8 mouse cellular contexts compared by ENCODE assay signal in genomic region chr14:120289065-120289464, GRCm38 (mm10). TPM values are rescaled to one million over a fixed set of nuclear protein-coding genes. Genes with fewer than 3 reads are reported as not detected.
DNase-seq lines count a peak whose midpoint lies in the region; ATAC-seq lines count a peak whose summit lies in the region.

No protein-coding gene starts in this region.

- H3K9ac ChIP-seq in intestine, embryonic 16.5 days (ENCODE audit: low read depth, low read length), result no peak overlapping the region
- H3K9ac ChIP-seq in intestine, embryonic 15.5 days, result no peak overlapping the region
- H3K9ac ChIP-seq in liver, embryonic 12.5 days, result no peak overlapping the region

- H3K4me2 ChIP-seq in intestine, embryonic 16.5 days (ENCODE audit: low read depth, low read length), result no peak overlapping the region
- no peak overlapping the region for H3K4me2 ChIP-seq in intestine, embryonic 15.5 days (replicated peaks)
- H3K4me2 ChIP-seq in liver, embryonic 12.5 days, result no peak overlapping the region

- H3K4me1 ChIP-seq in intestine, embryonic 16.5 days (ENCODE audit: control insufficient read depth, insufficient read depth, low read length), result peaks cover 61% of the 10 kb centered on the region
- H3K4me1 ChIP-seq in intestine, embryonic 15.5 days (replicated peaks), result peaks cover 65% of the 10 kb centered on the region
- H3K4me1 ChIP-seq in brown adipose tissue, adult 24 weeks (ENCODE audit: control insufficient read depth, insufficient read depth, insufficient read length, low read length), result peaks cover 68% of the 10 kb centered on the region
- H3K4me1 ChIP-seq in heart, embryonic 10.5 days, result peaks cover 87% of the 10 kb centered on the region
- H3K4me1 ChIP-seq in liver, embryonic 12.5 days, result peaks cover 56% of the 10 kb centered on the region

- no peaks in the 10 kb centered on the region for H3K27me3 ChIP-seq in intestine, embryonic 16.5 days (replicated peaks; ENCODE audit: control insufficient read depth, insufficient read depth, low read length)
- H3K27me3 ChIP-seq in intestine, embryonic 15.5 days (replicated peaks), result no peaks in the 10 kb centered on the region
- H3K27me3 ChIP-seq in heart, embryonic 10.5 days (ENCODE audit: insufficient read depth, poor library complexity, severe bottlenecking), result no peaks in the 10 kb centered on the region
- H3K27me3 ChIP-seq in liver, embryonic 12.5 days (replicated peaks), result no peaks in the 10 kb centered on the region

- H3K36me3 ChIP-seq in intestine, embryonic 16.5 days (ENCODE audit: control insufficient read depth, insufficient read depth, low read length), result peaks cover 3% of the 10 kb centered on the region
- H3K36me3 ChIP-seq in intestine, embryonic 15.5 days, result no peaks in the 10 kb centered on the region
- H3K36me3 ChIP-seq in heart, embryonic 10.5 days, result peaks cover 27% of the 10 kb centered on the region; the same call in 1 of the 2 replicates
- H3K36me3 ChIP-seq in liver, embryonic 12.5 days, result no peaks in the 10 kb centered on the region

- ATAC-seq in intestine, embryonic 16.5 days, result no peak
- ATAC-seq in intestine, embryonic 15.5 days, result no peak
- no peak for ATAC-seq in liver, embryonic 12.5 days
- no peak for ATAC-seq in erythroid progenitor cell, adult 5-6 weeks (replicated peaks; ENCODE audit: low FRiP score, poor library complexity, severe bottlenecking)

- peak overlapping the region; percentile 45; the same call in 1 of the 2 replicates for H3K27ac ChIP-seq in intestine, embryonic 16.5 days (ENCODE audit: low read length)
- no peak overlapping the region for H3K27ac ChIP-seq in intestine, embryonic 15.5 days
- peak overlapping the region; percentile 59 for H3K27ac ChIP-seq in brown adipose tissue, adult 24 weeks (replicated peaks; ENCODE audit: low read depth, low read length)
- peak overlapping the region; percentile 84 for H3K27ac ChIP-seq in heart, embryonic 10.5 days
- no peak overlapping the region for H3K27ac ChIP-seq in liver, embryonic 12.5 days

- DNase-seq in heart, embryonic 10.5 days (ENCODE audit: low spot score), result no peak
- peak; percentile 48 to 76 for DNase-seq in kidney, postnatal 25 days
- no peak for DNase-seq in spleen, adult 12 weeks (ENCODE audit: low spot score)

- WGBS in intestine, embryonic 16.5 days, result 63% methylated on average over 9 of the region's 9 CpGs
- 63% methylated on average over 9 of the region's 9 CpGs for WGBS in intestine, embryonic 15.5 days
- 40% methylated on average over 9 of the region's 9 CpGs for WGBS in heart, embryonic 10.5 days
- WGBS in liver, embryonic 12.5 days (ENCODE audit: insufficient replicate concordance), result 76% methylated on average over 9 of the region's 9 CpGs

- no peak overlapping the region for H3K4me3 ChIP-seq in intestine, embryonic 16.5 days (ENCODE audit: low read length)
- no peak overlapping the region for H3K4me3 ChIP-seq in intestine, embryonic 15.5 days (replicated peaks)
- no peak overlapping the region for H3K4me3 ChIP-seq in brown adipose tissue, adult 24 weeks (ENCODE audit: insufficient read depth, low read depth, low read length)
- no peak overlapping the region for H3K4me3 ChIP-seq in heart, embryonic 10.5 days
- H3K4me3 ChIP-seq in liver, embryonic 12.5 days, result no peak overlapping the region

- H3K9me3 ChIP-seq in intestine, embryonic 16.5 days (ENCODE audit: control insufficient read depth, low read length), result no peaks in the 10 kb centered on the region
- no peaks in the 10 kb centered on the region for H3K9me3 ChIP-seq in intestine, embryonic 15.5 days
- no peaks in the 10 kb centered on the region for H3K9me3 ChIP-seq in heart, embryonic 10.5 days
- H3K9me3 ChIP-seq in liver, embryonic 12.5 days (replicated peaks), result no peaks in the 10 kb centered on the region

RNA-seq across cellular contexts. Expression of gene Mbnl2, which starts 13.6 kb away (rescaled TPM):
- 114 and 127 TPM in 2 replicates for polyA plus RNA-seq in intestine, embryonic 16.5 days (2015; fragmentation: Nextera tagmentation; extraction: Ambion mirVana)
- polyA plus RNA-seq in intestine, embryonic 15.5 days (2015; fragmentation: Nextera tagmentation; extraction: Ambion mirVana), result 105 and 111 TPM in 2 replicates
- 152 and 170 TPM in 2 replicates for polyA plus RNA-seq in brown adipose tissue, adult 24 weeks (2012; ENCODE audit: insufficient read depth, insufficient read length, missing spikeins)
- polyA plus RNA-seq in heart, embryonic 10.5 days (2016; fragmentation: Nextera tagmentation; extraction: Ambion mirVana), result 71.5 and 91.4 TPM in 2 replicates
- polyA plus RNA-seq in liver, embryonic 12.5 days (2016; fragmentation: Nextera tagmentation; extraction: Ambion mirVana), result 19.3 and 20.2 TPM in 2 replicates
- total RNA-seq in erythroid progenitor cell, adult 5-6 weeks (2015; ENCODE audit: low replicate concordance), result 17.7 and 32.7 TPM in 2 replicates
- 16.3 and 24.0 TPM in 2 replicates for total RNA-seq in erythroid progenitor cell, adult 5-6 weeks (2017; ENCODE audit: low replicate concordance)

Comparison
In these comparisons a context has a peak if more than half of its experiments do, and no peak if none do; other contexts are left out.
1. H3K27ac ChIP-seq: peak in intestine, embryonic 16.5 days (single experiment), brown adipose tissue, adult 24 weeks (single experiment) and heart, embryonic 10.5 days (single experiment); none in intestine, embryonic 15.5 days (single experiment) and liver, embryonic 12.5 days (single experiment).
2. DNase-seq: peak in kidney, postnatal 25 days (2 of 2); none in heart, embryonic 10.5 days (single experiment) and spleen, adult 12 weeks (single experiment).